Mouse (Mus musculus) G1E (cell line): ENCODE measurements around the gene Npas3.

ENCODE experiments used
- CTCF ChIP-seq: IDR thresholded peaks from 2 replicates; pipeline ENCODE4 v1.5.1; 2012; ENCODE audit warnings: low read depth, low read length, inconsistent platforms, mixed read lengths
- GATA1 ChIP-seq: IDR thresholded peaks from 2 replicates; pipeline ENCODE4 v1.6.1; 2012; ENCODE audit warnings: borderline replicate concordance, low read length, inconsistent platforms, mixed read lengths
- GATA2 ChIP-seq: IDR thresholded peaks from 2 replicates; pipeline ENCODE4 v1.6.1; 2012; ENCODE audit warnings: low read depth, low read length, inconsistent platforms, borderline replicate concordance
- POLR2AphosphoS5 ChIP-seq: IDR thresholded peaks from 2 replicates; pipeline ENCODE4 v1.6.1; 2012; ENCODE audit warnings: low read depth, low read length, inconsistent platforms; ENCODE audit not compliant: insufficient replicate concordance
- TAL1 ChIP-seq: conservative IDR thresholded peaks from 2 replicates; pipeline ENCODE4 v1.6.1; 2012; ENCODE audit warnings: low read depth, low read length, inconsistent platforms, mixed read lengths

GRCm38 (mm10) chr12:53556359-53556758, 307.9 kb downstream of the Npas3 start:
- no peak for TF ChIP-seq TAL1
- no peak for TF ChIP-seq CTCF
- TF ChIP-seq POLR2AphosphoS5 = no peak
- no peak for TF ChIP-seq GATA1
- no peak for TF ChIP-seq GATA2
